Mouse (Mus musculus) myocyte (in vitro differentiated cells): ENCODE results near the gene Coq6. TPM values are rescaled to one million over a fixed set of nuclear protein-coding genes. Genes with fewer than 3 reads are reported as not detected.

Experiments
- H3K27me3 ChIP-seq: one replicate; pipeline ENCODE4 v1.6.1; 2011; ENCODE audit not compliant: control insufficient read depth, insufficient read depth, insufficient read length
- H3K36me3 ChIP-seq: one replicate; pipeline ENCODE4 v1.6.1; 2011; ENCODE audit not compliant: control insufficient read depth, insufficient read depth
- H3K4me2 ChIP-seq: one replicate; pipeline ENCODE4 v1.6.1; 2011; ENCODE audit warnings: low read depth, control low read depth
- H3K4me3 ChIP-seq: one replicate; pipeline ENCODE4 v1.5.1; 2011; ENCODE audit warnings: mild to moderate bottlenecking, control low read depth, moderate library complexity
- H3K79me2 ChIP-seq: one replicate; pipeline ENCODE4 v1.6.1; 2011; ENCODE audit not compliant: control insufficient read depth, insufficient read depth
- H3ac ChIP-seq: one replicate; pipeline ENCODE4 v1.6.1; 2011; ENCODE audit not compliant: control insufficient read depth, insufficient read length
- CEBPB ChIP-seq: IDR thresholded peaks from 2 replicates; pipeline ENCODE4 v1.6.1; 2011; ENCODE audit warnings: mild to moderate bottlenecking, moderate library complexity; ENCODE audit not compliant: poor library complexity, insufficient read depth, severe bottlenecking
- E2F4 ChIP-seq: IDR thresholded peaks from one replicate; pipeline ENCODE4 v1.6.1; 2011; ENCODE audit warnings: mild to moderate bottlenecking, control low read depth, moderate library complexity; ENCODE audit not compliant: insufficient read depth
- MAX ChIP-seq: IDR thresholded peaks from one replicate; pipeline ENCODE4 v1.6.1; 2011; ENCODE audit warnings: low read depth, mild to moderate bottlenecking, control low read depth
- MYOD1 ChIP-seq, 3 experiments: IDR thresholded peaks; one replicate each; pipeline ENCODE4 v1.6.1; 2011; ENCODE audit warnings: control low read depth in 2 of 3, low read depth in 2 of 3, mild to moderate bottlenecking in 2 of 3, moderate library complexity in 1 of 3; ENCODE audit not compliant: insufficient read length in 2 of 3, control insufficient read depth in 1 of 3
- MYOG ChIP-seq, 3 experiments: IDR thresholded peaks; one replicate each; pipeline ENCODE4 v1.6.1; 2011; ENCODE audit warnings: control low read depth in 2 of 3, low read depth in 2 of 3, mild to moderate bottlenecking in 2 of 3; ENCODE audit not compliant: insufficient read length in 2 of 3, control insufficient read depth in 1 of 3, insufficient read depth in 1 of 3
- POLR2A ChIP-seq: IDR thresholded peaks from one replicate; pipeline ENCODE4 v1.6.1; 2011; ENCODE audit warnings: low read depth, mild to moderate bottlenecking, control low read depth, moderate library complexity; ENCODE audit not compliant: insufficient read length
- POLR2AphosphoS2 ChIP-seq: IDR thresholded peaks from one replicate; pipeline ENCODE4 v1.6.1; 2011; ENCODE audit warnings: low read depth, control low read depth; ENCODE audit not compliant: insufficient read length
- REST ChIP-seq: IDR thresholded peaks from one replicate; pipeline ENCODE4 v1.6.1; 2011; ENCODE audit warnings: mild to moderate bottlenecking, control low read depth, moderate library complexity; ENCODE audit not compliant: insufficient read depth, insufficient read length
- SRF ChIP-seq: IDR thresholded peaks from one replicate; pipeline ENCODE4 v1.6.1; 2011; ENCODE audit warnings: low read depth; ENCODE audit not compliant: control insufficient read depth, insufficient read length
- TCF12 ChIP-seq: IDR thresholded peaks from one replicate; pipeline ENCODE4 v1.6.1; 2011; ENCODE audit warnings: mild to moderate bottlenecking, control low read depth; ENCODE audit not compliant: poor library complexity, insufficient read depth, severe bottlenecking
- TCF3 ChIP-seq: IDR thresholded peaks from one replicate; pipeline ENCODE4 v1.6.1; 2011; ENCODE audit warnings: low read depth, control low read depth; ENCODE audit not compliant: insufficient read length
- USF1 ChIP-seq: IDR thresholded peaks from one replicate; pipeline ENCODE4 v1.6.1; 2011; ENCODE audit warnings: low read depth, mild to moderate bottlenecking, control low read depth, moderate library complexity
- polyA plus RNA-seq: library from polyadenylated mRNA; unstranded; fragments of >200 nt; fragmentation: generic; extraction: Trizol; gene quantifications from one replicate; pipeline ENCODE4 v1.2.1, GENCODE M21; 2012; ENCODE audit warnings: missing spikeins

The Coq6 gene
- polyA plus RNA-seq, 1 experiment: 34.3 TPM

GRCm38 (mm10) chr12:84402923-84403322 lies 41.5 kb downstream of the Coq6 start:
- no peak overlapping the region for H3K4me2 ChIP-seq
- no peak for TF ChIP-seq MYOD1 (IDR thresholded peaks at IDR 0.05; ENCODE audit: control insufficient read depth in 1 of 3, insufficient read length in 2 of 3, low read depth in 2 of 3)
- H3K4me3 ChIP-seq: no peak overlapping the region
- no peaks in the 10 kb centered on the region for H3K36me3 ChIP-seq
- no peaks in the 10 kb centered on the region for H3K27me3 ChIP-seq
- H3K79me2 ChIP-seq: no peaks in the 10 kb centered on the region
- no peak overlapping the region for H3ac ChIP-seq

GRCm38 (mm10) chr12:84404541-84404940 lies 43.1 kb downstream of the Coq6 start:
- TF ChIP-seq REST: no peak
- no peak for TF ChIP-seq SRF
- TF ChIP-seq E2F4: no peak
- no peak for TF ChIP-seq TCF12
- no peak for TF ChIP-seq MAX
- no peak for TF ChIP-seq CEBPB
- no peak for TF ChIP-seq POLR2AphosphoS2
- TF ChIP-seq TCF3: no peak
- TF ChIP-seq POLR2A: no peak
- TF ChIP-seq USF1: no peak
- no peak for TF ChIP-seq MYOD1 (IDR thresholded peaks at IDR 0.05; ENCODE audit: control insufficient read depth in 1 of 3, insufficient read length in 2 of 3, low read depth in 2 of 3)
- no peak for TF ChIP-seq MYOG (IDR thresholded peaks at IDR 0.05; ENCODE audit: control insufficient read depth in 1 of 3, insufficient read depth in 1 of 3, insufficient read length in 2 of 3, low read depth in 2 of 3)

GRCm38 (mm10) chr12:84407259-84407658 lies 45.8 kb downstream of the Coq6 start:
- no peaks in the 10 kb centered on the region for H3K27me3 ChIP-seq
- H3ac ChIP-seq: no peak overlapping the region
- TF ChIP-seq USF1 (no peak), SRF (no peak), CEBPB (no peak), TCF12 (no peak), REST (no peak), MYOD1 (IDR thresholded peaks at IDR 0.05; ENCODE audit: control insufficient read depth in 1 of 3, insufficient read length in 2 of 3, low read depth in 2 of 3) (no peak), MYOG (IDR thresholded peaks at IDR 0.05; ENCODE audit: control insufficient read depth in 1 of 3, insufficient read depth in 1 of 3, insufficient read length in 2 of 3, low read depth in 2 of 3) (no peak), TCF3 (no peak), E2F4 (no peak), POLR2A (no peak), MAX (no peak), POLR2AphosphoS2 (no peak)
- no peak overlapping the region for H3K4me2 ChIP-seq
- no peaks in the 10 kb centered on the region for H3K36me3 ChIP-seq
- H3K79me2 ChIP-seq: no peaks in the 10 kb centered on the region
- H3K4me3 ChIP-seq: peak overlapping the region; percentile 58

More at GRCm38 (mm10) chr12:84404541-84404940, 43.1 kb downstream of the Coq6 start:
- no peaks in the 10 kb centered on the region for H3K36me3 ChIP-seq
- H3K79me2 ChIP-seq: no peaks in the 10 kb centered on the region
- H3K4me3 ChIP-seq: no peak overlapping the region
- H3K4me2 ChIP-seq: no peak overlapping the region
- no peaks in the 10 kb centered on the region for H3K27me3 ChIP-seq
- no peak overlapping the region for H3ac ChIP-seq

GRCm38 (mm10) chr12:84407874-84408818 lies 46.7 kb downstream of the Coq6 start:
- Histone ChIP-seq H3K79me2 (no peaks in the 10 kb centered on the region), H3K36me3 (no peaks in the 10 kb centered on the region), H3K4me3 (peak overlapping the region; percentile 58), H3ac (peak overlapping the region; percentile 65), H3K27me3 (no peaks in the 10 kb centered on the region), H3K4me2 (peak overlapping the region; percentile 99)
- TF ChIP-seq MYOG (IDR thresholded peaks at IDR 0.05; ENCODE audit: control insufficient read depth in 1 of 3, insufficient read depth in 1 of 3, insufficient read length in 2 of 3, low read depth in 2 of 3) (peak in 1 of 3 experiments; percentile 1), CEBPB (peak; percentile 64; the same call in 1 of the 2 replicates), REST (no peak)

GRCm38 (mm10) chr12:84408819-84409507 lies 47.5 kb downstream of the Coq6 start, which contains the start of the genes Entpd5 and Bbof1:
Entpd5 (minus strand) TSS chr12:84409029.
Bbof1 (plus strand) TSS chr12:84409071.
- Histone ChIP-seq H3K4me2 (peak within 1 kb of the TSS; percentile 99), H3K79me2 (no peaks in the 10 kb centered on the region), H3K36me3 (no peaks in the 10 kb centered on the region), H3K4me3 (peak within 1 kb of the TSS; percentile 58), H3K27me3 (no peaks in the 10 kb centered on the region), H3ac (peak within 1 kb of the TSS; percentile 65)
- TF ChIP-seq POLR2A (peak; percentile 93), MYOD1 (IDR thresholded peaks at IDR 0.05; ENCODE audit: control insufficient read depth in 1 of 3, insufficient read length in 2 of 3, low read depth in 2 of 3) (peak in 1 of 3 experiments; percentile 11), SRF (no peak), POLR2AphosphoS2 (peak; percentile 78)
